Mouse (Mus musculus) kidney, adult 11 months (tissue): ENCODE data around the gene Sds.

Experiments used
- DNase-seq: peaks from one replicate; pipeline ENCODE4 v3.0.0; 2022

Sds gene

GRCm38 (mm10) chr5:120447305-120447704, 29.0 kb upstream of the Sds start:
- peak; percentile 51 for DNase-seq

GRCm38 (mm10) chr5:120454756-120455337, 21.5 kb upstream of the Sds start:
- DNase-seq = no peak

- no peak for DNase-seq
Measured at GRCm38 (mm10) chr5:120456253-120456652, 20.1 kb upstream of the Sds start.

- no peak for DNase-seq
Measured at GRCm38 (mm10) chr5:120456841-120457554, 19.3 kb upstream of the Sds start.

- peak; percentile 49 for DNase-seq
Measured at GRCm38 (mm10) chr5:120457628-120458027, 18.7 kb upstream of the Sds start.

GRCm38 (mm10) chr5:120459133-120459532, 17.2 kb upstream of the Sds start:
- DNase-seq = no peak

GRCm38 (mm10) chr5:120461902-120462301, 14.4 kb upstream of the Sds start:
- DNase-seq = no peak

- DNase-seq = no peak
Measured at GRCm38 (mm10) chr5:120464321-120464720, 12.0 kb upstream of the Sds start.

GRCm38 (mm10) chr5:120465062-120465461, 11.3 kb upstream of the Sds start:
- DNase-seq = no peak

GRCm38 (mm10) chr5:120465860-120466259, 10.5 kb upstream of the Sds start:
- no peak for DNase-seq

GRCm38 (mm10) chr5:120467026-120467425, 9.3 kb upstream of the Sds start:
- DNase-seq = peak; percentile 65

GRCm38 (mm10) chr5:120468336-120468735, 8.0 kb upstream of the Sds start:
- DNase-seq = no peak

GRCm38 (mm10) chr5:120468830-120469229, 7.5 kb upstream of the Sds start:
- no peak for DNase-seq

GRCm38 (mm10) chr5:120471538-120471937, 4.8 kb upstream of the Sds start:
- peak; percentile 38 for DNase-seq

- no peak for DNase-seq
Measured at GRCm38 (mm10) chr5:120472770-120473169, 3.6 kb upstream of the Sds start, which contains the start of gene Sdsl. Gene Sdsl, minus strand, starts transcription at chr5:120472810.

GRCm38 (mm10) chr5:120473361-120473760, 3.0 kb upstream of the Sds start:
- DNase-seq = no peak

GRCm38 (mm10) chr5:120475861-120476260, 465 bp upstream of the Sds start:
- no peak for DNase-seq

GRCm38 (mm10) chr5:120477993-120478392, 1.7 kb downstream of the Sds start:
- no peak for DNase-seq

- no peak for DNase-seq
Measured at GRCm38 (mm10) chr5:120479538-120479937, 3.2 kb downstream of the Sds start.

- DNase-seq = no peak
Measured at GRCm38 (mm10) chr5:120481205-120481604, 4.9 kb downstream of the Sds start.

- DNase-seq = no peak
Measured at GRCm38 (mm10) chr5:120483399-120483798, 7.1 kb downstream of the Sds start.

- no peak for DNase-seq
Measured at GRCm38 (mm10) chr5:120487844-120488243, 11.5 kb downstream of the Sds start.

GRCm38 (mm10) chr5:120490679-120491192, 14.4 kb downstream of the Sds start:
- DNase-seq = peak; percentile 78

- peak; percentile 45 for DNase-seq
Measured at GRCm38 (mm10) chr5:120492437-120492836, 16.1 kb downstream of the Sds start.
